Mouse (Mus musculus): Measurements from ENCODE around the gene Dnlz. TPM values are rescaled to one million over a fixed set of nuclear protein-coding genes. Genes with fewer than 3 reads are reported as not detected.

The Dnlz gene
- polyA plus RNA-seq, 1 experiment from 2014 or later, result 31.9 TPM

DNA sequence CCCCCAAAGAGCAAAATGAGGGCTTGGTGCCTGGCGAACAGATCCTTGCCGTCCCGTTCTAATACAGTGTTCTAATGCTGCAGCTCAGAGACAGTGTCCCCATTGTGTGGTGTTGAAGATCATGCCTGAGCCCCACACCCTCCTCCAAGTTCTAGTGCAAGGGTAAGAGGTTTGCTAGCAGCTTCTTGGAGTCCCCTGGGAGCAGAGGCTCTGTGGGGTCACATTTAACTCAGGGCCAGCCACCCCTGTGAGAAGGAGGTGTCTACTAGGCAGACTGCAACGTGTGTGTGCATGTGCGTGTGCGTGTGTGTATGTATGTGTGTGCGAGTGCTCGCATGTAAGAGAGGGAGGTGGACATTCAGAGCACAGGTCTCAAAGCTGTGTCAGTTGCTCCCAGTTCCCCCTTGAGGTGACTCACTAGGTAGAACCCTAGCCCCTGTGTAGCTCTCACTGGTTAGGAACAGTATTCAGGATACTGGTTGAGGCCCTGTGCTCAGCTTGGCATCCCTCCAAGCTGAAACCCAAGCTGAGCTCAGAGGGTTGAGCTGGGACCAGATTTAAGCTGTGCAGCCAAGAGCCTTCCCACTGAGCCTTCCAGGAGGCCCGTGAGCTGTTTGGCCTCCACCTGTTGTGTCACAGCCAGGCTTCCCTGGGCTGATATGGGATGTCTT lies 35.2 kb downstream of the Dnlz start:
- peaks cover 49% of the 10 kb centered on the region for H3K4me1 ChIP-seq
- ATAC-seq (replicated peaks; ENCODE audit: low FRiP score), result no peak
- peak overlapping the region; percentile 89 for H3K9ac ChIP-seq
- WGBS, result 58% methylated on average over 9 of the region's 9 CpGs
- H3K36me3 ChIP-seq, result no peaks in the 10 kb centered on the region
- peak overlapping the region; percentile 94 for H3K4me3 ChIP-seq (replicated peaks)
- H3K27me3 ChIP-seq, result no peaks in the 10 kb centered on the region
- no peaks in the 10 kb centered on the region for H3K9me3 ChIP-seq (replicated peaks)
- H3K4me2 ChIP-seq, result peak overlapping the region; percentile 66
- H3K27ac ChIP-seq, result peak overlapping the region; percentile 96

DNA sequence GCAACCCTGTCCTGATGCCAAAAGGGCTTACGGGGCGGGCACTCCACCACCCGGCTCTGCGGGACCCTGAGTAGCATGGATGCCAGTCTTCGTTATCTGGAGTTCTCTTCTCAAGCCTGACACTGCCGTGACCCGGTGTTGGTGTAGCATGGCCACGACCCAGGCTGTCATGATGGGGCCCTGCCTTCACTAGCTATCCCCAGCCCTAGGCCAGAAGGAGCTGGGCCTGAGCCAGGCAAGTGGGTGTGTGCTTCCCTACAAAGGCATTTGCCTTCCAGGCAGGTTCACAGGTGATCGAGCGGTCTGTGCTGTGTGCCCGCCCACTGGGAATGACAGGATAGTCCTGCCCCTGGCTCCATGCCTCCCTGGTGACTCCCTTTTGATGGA lies 36.0 kb downstream of the Dnlz start:
- Histone ChIP-seq H3K27me3 (no peaks in the 10 kb centered on the region), H3K36me3 (no peaks in the 10 kb centered on the region), H3K9me3 (replicated peaks) (no peaks in the 10 kb centered on the region), H3K4me2 (peak overlapping the region; percentile 66), H3K4me3 (replicated peaks) (peak overlapping the region; percentile 94), H3K4me1 (peaks cover 51% of the 10 kb centered on the region), H3K27ac (peak overlapping the region; percentile 96), H3K9ac (peak overlapping the region; percentile 89)
- ATAC-seq (replicated peaks; ENCODE audit: low FRiP score), result peak; percentile 34
- WGBS, result 0% methylated on average over 11 of the region's 11 CpGs

DNA sequence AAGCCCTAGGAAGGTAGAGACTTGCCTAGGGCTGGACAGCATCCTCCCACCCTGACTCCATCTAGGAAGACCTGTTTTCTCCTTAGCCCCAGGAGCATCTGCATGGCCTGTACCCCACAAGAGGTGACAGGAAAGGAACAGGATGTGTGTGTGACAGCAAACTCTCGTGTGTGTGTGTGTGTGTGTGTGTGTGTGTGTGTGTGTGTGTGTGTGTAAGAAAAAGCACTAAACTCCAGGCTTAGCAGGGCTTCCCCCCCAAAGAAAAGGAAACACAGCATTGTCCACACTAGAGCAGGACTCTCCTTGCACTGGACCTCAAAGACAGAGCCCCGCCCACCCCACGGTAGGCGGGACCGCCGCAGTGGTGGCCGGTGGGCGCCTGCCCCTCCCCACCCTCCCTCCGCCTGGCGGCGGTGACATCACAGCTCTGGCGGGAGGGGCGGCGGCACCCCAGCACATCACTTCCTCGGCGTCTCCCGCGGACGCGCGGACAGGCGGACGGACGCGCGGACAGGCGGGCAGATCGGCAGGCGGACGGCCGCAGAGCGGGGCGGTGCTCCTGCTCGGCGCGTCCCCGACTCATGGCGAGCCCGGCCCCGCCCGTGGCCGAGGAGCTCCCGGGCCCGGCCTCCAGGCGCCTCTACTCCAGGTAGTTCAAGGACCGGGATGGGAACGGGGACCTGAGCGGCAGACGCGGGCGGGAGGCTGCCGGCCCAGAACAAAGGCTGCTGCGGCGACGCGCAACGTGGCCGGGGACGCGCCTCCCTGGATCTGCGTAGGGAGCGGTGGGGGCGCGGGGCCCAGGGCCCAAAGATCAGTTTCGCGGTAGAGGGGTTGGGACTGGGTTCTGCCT lies 36.6 kb downstream of the Dnlz start, which contains the start of gene Gpsm1:
Gene Gpsm1, plus strand, starts transcription at position 444 of the 853 bp plus-strand sequence.
- WGBS, result under 1% methylated on average over 61 of the region's 66 CpGs

DNA sequence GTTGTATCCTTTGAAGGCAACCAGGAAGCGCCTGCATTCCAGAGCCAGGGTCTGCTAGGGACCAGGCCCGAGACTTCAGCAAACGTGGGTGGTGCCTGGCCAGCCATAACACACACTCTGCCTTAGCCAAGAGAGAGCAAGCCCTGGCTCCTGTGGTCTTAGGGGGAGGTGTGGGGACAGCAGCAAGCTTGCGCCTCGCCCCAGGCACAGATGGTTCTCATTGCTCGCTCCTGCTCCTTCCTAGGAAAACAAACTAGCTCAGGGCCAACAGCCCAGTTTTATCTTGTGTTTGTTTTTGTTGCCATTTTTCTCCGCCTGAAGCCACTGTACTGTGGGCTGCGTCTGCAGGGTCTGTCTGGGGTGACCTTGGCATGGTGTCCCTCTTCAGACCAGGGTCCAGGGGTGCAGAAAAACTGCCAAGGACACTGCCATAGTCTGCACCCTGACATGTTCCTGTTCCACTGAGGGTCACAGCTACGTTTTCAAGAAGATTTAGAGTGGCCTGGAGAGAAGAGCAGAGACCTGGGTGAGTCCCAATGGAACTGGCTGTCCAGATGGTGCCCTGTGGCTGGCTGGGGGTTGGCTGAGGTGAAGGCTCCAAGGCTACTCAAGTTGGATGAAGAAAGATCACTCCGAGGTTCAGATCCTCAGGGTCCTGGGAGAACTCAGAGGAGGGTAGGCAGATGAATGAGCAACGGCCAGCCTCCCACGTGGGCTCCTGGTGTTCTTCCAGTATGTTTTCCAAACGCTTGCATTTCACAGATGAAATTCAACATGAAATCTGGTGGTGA lies 37.4 kb downstream of the Dnlz start:
- H3K27me3 ChIP-seq, result no peaks in the 10 kb centered on the region
- peak overlapping the region; percentile 89; the same call in 1 of the 2 replicates for H3K9ac ChIP-seq
- H3K4me2 ChIP-seq, result peak overlapping the region; percentile 66
- WGBS, result 31% methylated on average over 13 of the region's 13 CpGs
- H3K4me3 ChIP-seq (replicated peaks), result peak overlapping the region; percentile 94
- H3K27ac ChIP-seq, result peak overlapping the region; percentile 96
- ATAC-seq (replicated peaks; ENCODE audit: low FRiP score), result peak; percentile 54
- no peaks in the 10 kb centered on the region for H3K9me3 ChIP-seq (replicated peaks)
- H3K4me1 ChIP-seq, result peaks cover 58% of the 10 kb centered on the region
- H3K36me3 ChIP-seq, result no peaks in the 10 kb centered on the region

More for the DNA sequence above, 36.6 kb downstream of the Dnlz start, which contains the start of gene Gpsm1:
- ATAC-seq (replicated peaks; ENCODE audit: low FRiP score), result peak; percentile 87
- Histone ChIP-seq H3K4me3 (replicated peaks) (peak within 1 kb of the TSS; percentile 94), H3K9me3 (replicated peaks) (no peaks in the 10 kb centered on the region), H3K36me3 (no peaks in the 10 kb centered on the region), H3K4me2 (peak within 1 kb of the TSS; percentile 66), H3K4me1 (peaks cover 51% of the 10 kb centered on the region), H3K27me3 (no peaks in the 10 kb centered on the region), H3K9ac (peak within 1 kb of the TSS; percentile 89), H3K27ac (peak within 1 kb of the TSS; percentile 96)

DNA sequence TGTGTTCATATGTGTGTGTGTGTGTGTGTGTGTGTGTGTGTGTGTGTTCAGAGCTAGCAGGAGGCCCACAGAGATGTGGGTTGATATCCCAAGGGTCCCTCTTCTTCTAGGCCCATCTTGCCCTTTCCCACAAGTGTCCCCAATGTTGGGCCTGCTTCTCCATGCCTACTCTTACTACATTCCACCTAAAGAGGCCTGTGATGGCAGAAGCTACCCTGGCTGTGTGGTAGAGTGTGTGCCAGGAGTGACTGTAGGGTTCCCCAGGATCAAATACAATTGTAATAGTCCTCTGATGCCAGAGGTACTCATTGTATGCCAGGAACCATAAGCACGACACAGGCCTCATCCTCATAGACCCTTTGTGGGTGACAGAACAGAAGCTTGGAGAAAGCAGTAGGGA lies 38.5 kb downstream of the Dnlz start:
- H3K27me3 ChIP-seq, result no peaks in the 10 kb centered on the region
- H3K9ac ChIP-seq, result no peak overlapping the region
- peak overlapping the region; percentile 96 for H3K27ac ChIP-seq
- no peak overlapping the region for H3K4me3 ChIP-seq (replicated peaks)
- no peak for ATAC-seq (replicated peaks; ENCODE audit: low FRiP score)
- WGBS, result 94% methylated on average over 1 of the region's 1 CpGs
- no peaks in the 10 kb centered on the region for H3K36me3 ChIP-seq
- no peaks in the 10 kb centered on the region for H3K9me3 ChIP-seq (replicated peaks)
- no peak overlapping the region for H3K4me2 ChIP-seq
- peaks cover 63% of the 10 kb centered on the region for H3K4me1 ChIP-seq

DNA sequence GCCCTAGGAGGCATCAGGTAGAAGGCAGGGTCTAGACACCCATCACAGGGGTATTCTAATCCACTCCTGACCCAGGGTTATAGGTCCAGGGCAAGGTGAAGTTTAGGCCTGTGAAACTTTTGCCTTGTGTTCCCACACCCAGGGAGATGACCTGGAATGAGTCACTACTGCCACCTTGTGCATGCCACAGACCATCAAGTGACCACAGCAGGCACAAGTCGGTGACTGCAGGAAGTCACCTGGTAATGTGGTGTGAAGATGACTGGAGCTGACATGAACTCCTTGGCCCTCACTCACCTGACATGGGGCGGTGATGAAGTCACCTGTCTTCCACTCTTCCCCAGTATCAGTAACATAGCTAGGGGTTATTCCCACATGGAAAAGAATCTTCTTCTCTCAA lies 39.1 kb downstream of the Dnlz start:
- no peaks in the 10 kb centered on the region for H3K36me3 ChIP-seq
- WGBS, result 64% methylated on average over 2 of the region's 2 CpGs
- ATAC-seq (replicated peaks; ENCODE audit: low FRiP score), result no peak

DNA sequence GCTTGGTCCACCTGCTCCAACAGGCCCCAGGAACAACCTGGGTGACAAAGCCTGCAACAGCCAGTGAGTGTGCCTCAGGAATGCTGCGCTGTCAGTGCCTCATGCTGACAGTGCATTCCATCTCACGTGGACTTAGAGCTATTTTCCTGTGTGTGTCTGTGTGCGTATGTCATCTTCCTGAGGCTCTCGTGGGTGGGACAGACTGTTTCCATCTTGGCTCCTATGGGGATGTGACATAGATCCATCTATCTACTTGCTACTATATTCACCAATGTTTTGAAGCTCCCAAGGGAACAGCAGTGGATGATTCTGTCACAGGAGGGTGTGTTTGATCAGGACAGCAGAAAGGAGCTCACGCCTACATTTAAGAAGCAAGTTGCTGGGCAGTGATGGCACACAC lies 40.0 kb downstream of the Dnlz start:
- WGBS, result 78% methylated on average over 5 of the region's 5 CpGs

More for the DNA sequence above, 39.1 kb downstream of the Dnlz start:
- peaks cover 57% of the 10 kb centered on the region for H3K4me1 ChIP-seq
- no peak overlapping the region for H3K27ac ChIP-seq
- H3K9ac ChIP-seq, result no peak overlapping the region
- H3K9me3 ChIP-seq (replicated peaks), result no peaks in the 10 kb centered on the region
- H3K4me3 ChIP-seq (replicated peaks), result no peak overlapping the region
- no peak overlapping the region for H3K4me2 ChIP-seq
- no peaks in the 10 kb centered on the region for H3K27me3 ChIP-seq

DNA sequence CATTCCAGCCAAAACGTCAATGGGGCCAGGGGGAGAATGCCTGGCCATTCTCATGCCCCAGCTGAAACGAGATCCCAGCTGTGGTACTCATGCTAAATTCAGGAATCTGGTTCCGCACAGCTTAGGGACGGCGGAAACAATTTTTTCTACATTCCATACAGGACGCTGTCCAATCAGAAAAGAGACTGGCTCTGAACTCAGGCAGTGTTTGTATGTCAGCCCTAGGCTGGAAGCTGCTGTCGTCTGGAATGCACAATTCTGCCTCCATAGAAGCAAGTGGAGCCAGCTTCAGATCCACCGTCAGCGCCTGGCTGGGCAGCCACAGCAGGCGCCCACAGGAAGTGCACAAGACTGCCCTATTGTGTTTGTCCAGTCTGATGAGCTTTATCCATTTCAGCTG lies 42.2 kb downstream of the Dnlz start:
- no peak overlapping the region for H3K4me3 ChIP-seq (replicated peaks)
- H3K4me1 ChIP-seq, result peaks cover 33% of the 10 kb centered on the region
- peak overlapping the region; percentile 83 for H3K27ac ChIP-seq
- ATAC-seq (replicated peaks; ENCODE audit: low FRiP score), result peak; percentile 73
- no peaks in the 10 kb centered on the region for H3K9me3 ChIP-seq (replicated peaks)
- H3K9ac ChIP-seq, result no peak overlapping the region
- H3K36me3 ChIP-seq, result no peaks in the 10 kb centered on the region
- 20% methylated on average over 10 of the region's 10 CpGs for WGBS
- no peaks in the 10 kb centered on the region for H3K27me3 ChIP-seq
- H3K4me2 ChIP-seq, result peak overlapping the region; percentile 8; the same call in 1 of the 2 replicates

More for the DNA sequence above, 40.0 kb downstream of the Dnlz start:
- Histone ChIP-seq H3K36me3 (no peaks in the 10 kb centered on the region), H3K4me3 (replicated peaks) (no peak overlapping the region), H3K4me2 (no peak overlapping the region), H3K9ac (no peak overlapping the region), H3K27ac (no peak overlapping the region), H3K27me3 (no peaks in the 10 kb centered on the region), H3K4me1 (peaks cover 49% of the 10 kb centered on the region), H3K9me3 (replicated peaks) (no peaks in the 10 kb centered on the region)
- no peak for ATAC-seq (replicated peaks; ENCODE audit: low FRiP score)

DNA sequence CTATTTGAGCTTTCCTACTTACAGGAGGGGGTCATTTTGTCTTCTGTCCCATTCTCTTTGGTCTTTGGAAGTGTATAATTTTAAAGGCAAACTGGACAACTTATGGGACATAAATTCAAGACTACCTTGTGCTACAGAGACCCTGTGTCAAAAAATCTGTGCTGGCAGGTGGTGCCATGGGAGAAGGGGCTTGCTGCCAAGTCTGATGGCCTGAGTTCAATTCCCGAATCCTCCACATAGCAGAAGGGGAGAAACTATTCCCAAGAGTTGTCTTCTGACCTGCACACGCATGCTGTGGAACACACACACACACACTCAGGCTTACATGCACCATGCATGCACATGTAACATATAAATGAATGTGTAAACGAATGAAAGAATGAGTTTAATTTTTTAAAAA lies 45.2 kb downstream of the Dnlz start:
- no peaks in the 10 kb centered on the region for H3K9me3 ChIP-seq (replicated peaks)
- H3K4me3 ChIP-seq (replicated peaks), result no peak overlapping the region
- no peak for ATAC-seq (replicated peaks; ENCODE audit: low FRiP score)
- no peak overlapping the region for H3K9ac ChIP-seq
- H3K27ac ChIP-seq, result no peak overlapping the region
- H3K4me2 ChIP-seq, result no peak overlapping the region
- no peaks in the 10 kb centered on the region for H3K36me3 ChIP-seq
- H3K27me3 ChIP-seq, result no peaks in the 10 kb centered on the region
- 85% methylated on average over 3 of the region's 3 CpGs for whole genome bisulfite sequencing
- peaks cover 16% of the 10 kb centered on the region for H3K4me1 ChIP-seq

DNA sequence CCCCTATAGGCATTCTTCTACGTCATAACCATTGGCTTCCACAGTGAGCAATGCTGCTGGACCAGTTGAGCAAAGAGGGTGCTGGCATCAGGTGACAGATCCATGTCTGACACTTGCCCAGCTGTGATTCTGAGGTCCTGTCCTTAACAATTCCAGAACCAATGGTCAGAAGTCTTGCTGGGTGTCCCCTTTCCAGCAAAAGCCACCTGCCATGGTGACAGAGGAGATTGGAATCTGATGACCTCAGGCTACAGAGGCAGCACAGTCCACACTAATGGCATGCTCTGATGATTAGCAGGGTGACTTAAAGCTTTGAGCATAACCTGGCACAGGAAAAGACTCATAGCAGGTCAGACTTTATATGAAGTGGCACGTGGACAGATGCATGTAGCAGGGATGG lies 46.4 kb downstream of the Dnlz start:
- Histone ChIP-seq H3K9ac (no peak overlapping the region), H3K27me3 (no peaks in the 10 kb centered on the region), H3K4me1 (peaks cover 15% of the 10 kb centered on the region), H3K4me3 (replicated peaks) (no peak overlapping the region), H3K27ac (no peak overlapping the region), H3K36me3 (no peaks in the 10 kb centered on the region), H3K4me2 (no peak overlapping the region), H3K9me3 (replicated peaks) (no peaks in the 10 kb centered on the region)
- no peak for ATAC-seq (replicated peaks; ENCODE audit: low FRiP score)
- 67% methylated on average over 2 of the region's 2 CpGs for WGBS

DNA sequence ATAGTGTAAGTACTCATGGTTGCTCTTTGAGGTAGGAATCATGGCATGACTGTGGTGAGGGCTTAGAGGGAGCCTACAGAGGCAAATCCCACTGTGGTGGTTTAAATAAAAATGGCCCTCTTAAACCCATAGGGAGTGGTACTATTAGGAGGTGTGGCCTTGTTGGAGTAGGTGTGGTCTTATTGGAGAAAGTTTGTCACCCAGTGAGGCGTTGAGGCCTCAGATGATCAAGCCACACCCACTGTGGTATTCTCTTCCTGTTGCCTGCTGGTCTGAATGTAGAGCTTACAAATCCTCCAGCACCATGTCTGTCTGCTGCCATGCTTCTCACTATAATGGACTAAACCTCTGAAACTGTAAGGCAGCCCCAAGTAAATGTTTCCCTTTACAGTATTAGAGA lies 47.2 kb downstream of the Dnlz start:
- Histone ChIP-seq H3K4me1 (peaks cover 10% of the 10 kb centered on the region), H3K27ac (no peak overlapping the region), H3K4me3 (replicated peaks) (no peak overlapping the region), H3K9me3 (replicated peaks) (no peaks in the 10 kb centered on the region), H3K27me3 (0 out of 2 replicates have a peak, but pooled peaks cover under 1% of the 10 kb centered on the region), H3K9ac (no peak overlapping the region), H3K4me2 (no peak overlapping the region), H3K36me3 (no peaks in the 10 kb centered on the region)
- no peak for ATAC-seq (replicated peaks; ENCODE audit: low FRiP score)
- 86% methylated on average over 1 of the region's 1 CpGs for WGBS
